Mouse (Mus musculus): ENCODE measurements around the gene Arl8b. TPM values are rescaled to one million over a fixed set of nuclear protein-coding genes. Genes with fewer than 3 reads are reported as not detected.

The Arl8b gene
- polyA plus RNA-seq, 1 experiment from 2014 or later: 105 TPM

DNA sequence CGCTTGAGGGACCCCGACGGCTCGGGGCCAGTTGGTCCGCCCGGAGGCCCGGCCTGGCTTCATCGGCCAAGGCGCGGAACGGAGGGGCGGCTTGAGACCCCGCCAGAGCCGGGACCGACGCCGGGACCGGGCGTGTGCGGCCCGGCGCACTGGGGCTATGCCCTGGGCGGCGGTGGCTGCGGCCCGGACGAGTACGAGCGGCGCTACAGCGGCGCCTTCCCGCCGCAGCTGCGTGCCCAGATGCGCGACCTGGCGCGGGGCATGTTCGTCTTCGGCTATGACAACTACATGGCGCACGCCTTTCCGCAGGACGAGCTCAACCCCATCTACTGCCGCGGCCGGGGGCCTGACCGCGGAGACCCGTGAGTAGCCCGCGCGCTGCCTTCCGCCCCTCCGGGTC, 46.0 kb downstream of the Arl8b start:
- peak; percentile 52; the same call in 1 of the 2 replicates for ATAC-seq

DNA sequence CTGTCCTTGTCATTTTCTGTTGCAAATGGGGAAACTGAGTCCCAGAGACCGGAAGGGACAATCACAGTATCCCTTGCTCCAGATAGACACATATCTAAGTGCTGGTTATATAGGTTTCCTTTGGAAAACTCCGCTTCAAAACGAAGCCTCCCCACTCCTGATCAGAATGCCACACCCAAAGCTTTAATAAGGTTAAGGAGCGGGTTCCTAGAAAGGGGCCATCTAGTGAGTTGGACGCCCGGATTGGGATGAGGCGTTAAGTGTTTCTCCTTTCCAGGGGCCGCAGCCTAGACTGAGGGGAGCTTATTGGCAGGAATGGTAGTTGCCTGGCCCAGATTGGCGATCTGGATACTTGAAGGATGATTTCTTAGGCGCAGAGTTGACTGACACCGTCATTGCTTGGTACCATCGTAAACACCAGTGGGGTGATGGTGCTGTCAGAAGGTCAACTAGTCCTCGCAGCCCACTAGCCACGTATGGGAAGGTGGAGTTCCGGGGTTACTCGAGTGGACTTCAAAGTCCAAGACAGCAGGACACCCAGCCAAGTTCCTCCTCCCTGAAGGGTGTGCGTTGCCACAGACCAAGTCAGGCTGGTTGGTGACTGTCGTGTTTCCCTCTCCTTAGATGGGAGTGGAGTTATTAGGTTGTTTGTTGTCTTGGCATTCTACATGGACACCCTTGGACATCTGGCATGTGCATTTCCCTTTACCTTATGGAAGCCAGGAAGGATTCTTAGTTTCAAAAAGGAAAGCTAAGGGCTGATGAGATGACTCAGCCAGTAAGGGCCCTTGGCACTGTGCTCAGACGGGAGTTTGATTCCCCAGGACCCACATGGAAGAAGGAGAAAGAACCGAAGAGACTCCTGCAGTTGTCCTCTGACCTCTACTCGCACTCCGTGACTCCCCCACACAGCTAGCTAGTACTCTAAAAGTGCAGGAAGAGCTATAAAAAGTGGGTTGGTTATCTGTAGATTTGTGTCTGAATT, 46.8 kb downstream of the Arl8b start:
- 11% methylated on average over 22 of the region's 22 CpGs for WGBS
- ATAC-seq: no peak
- H3K4me1 ChIP-seq (ENCODE audit: control insufficient read depth, insufficient read depth, low read length): peaks cover 23% of the 10 kb centered on the region
- peak overlapping the region; percentile 95 for H3K9ac ChIP-seq (ENCODE audit: low read depth, low read length)
- no peaks in the 10 kb centered on the region for H3K9me3 ChIP-seq (ENCODE audit: control insufficient read depth, low read length)
- H3K36me3 ChIP-seq (ENCODE audit: control insufficient read depth, insufficient read depth, low read length): no peaks in the 10 kb centered on the region
- peak overlapping the region; percentile 81 for H3K4me2 ChIP-seq (ENCODE audit: low read depth, low read length)
- peak overlapping the region; percentile 98 for H3K4me3 ChIP-seq (ENCODE audit: low read length)
- peak overlapping the region; percentile 87 for H3K27ac ChIP-seq (ENCODE audit: low read length)
- no peaks in the 10 kb centered on the region for H3K27me3 ChIP-seq (replicated peaks; ENCODE audit: control insufficient read depth, insufficient read depth, low read length)

More for the DNA sequence above, 46.0 kb downstream of the Arl8b start:
- H3K36me3 ChIP-seq (ENCODE audit: control insufficient read depth, insufficient read depth, low read length): no peaks in the 10 kb centered on the region
- no peaks in the 10 kb centered on the region for H3K27me3 ChIP-seq (replicated peaks; ENCODE audit: control insufficient read depth, insufficient read depth, low read length)
- H3K4me3 ChIP-seq (ENCODE audit: low read length): peak overlapping the region; percentile 98
- WGBS: under 1% methylated on average over 56 of the region's 56 CpGs
- H3K4me2 ChIP-seq (ENCODE audit: low read depth, low read length): peak overlapping the region; percentile 81
- peak overlapping the region; percentile 87 for H3K27ac ChIP-seq (ENCODE audit: low read length)
- peaks cover 23% of the 10 kb centered on the region for H3K4me1 ChIP-seq (ENCODE audit: control insufficient read depth, insufficient read depth, low read length)
- H3K9me3 ChIP-seq (ENCODE audit: control insufficient read depth, low read length): no peaks in the 10 kb centered on the region
- H3K9ac ChIP-seq (ENCODE audit: low read depth, low read length): peak overlapping the region; percentile 95

DNA sequence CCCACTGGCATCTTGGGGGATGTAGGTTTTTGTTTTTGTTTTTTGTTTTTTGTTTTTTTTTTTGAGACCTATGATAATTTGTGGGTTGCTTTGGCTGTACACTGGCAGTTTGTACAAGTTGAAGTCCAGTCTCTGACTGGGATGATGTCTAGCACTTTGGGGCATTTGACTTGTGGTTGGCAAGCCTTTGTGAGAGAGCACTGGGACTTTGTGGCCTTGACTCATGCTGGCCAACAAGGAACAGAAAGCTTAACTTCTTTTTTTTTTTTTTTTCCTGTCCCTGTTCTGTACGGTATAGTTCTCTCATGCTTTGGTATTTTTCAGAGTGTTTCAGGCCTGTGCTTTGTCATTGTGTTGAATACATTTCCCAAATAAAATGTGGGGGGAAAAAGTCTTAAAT, 49.3 kb downstream of the Arl8b start:
- Histone ChIP-seq H3K27ac (ENCODE audit: low read length) (no peak overlapping the region), H3K4me1 (ENCODE audit: control insufficient read depth, insufficient read depth, low read length) (peaks cover 37% of the 10 kb centered on the region), H3K27me3 (replicated peaks; ENCODE audit: control insufficient read depth, insufficient read depth, low read length) (no peaks in the 10 kb centered on the region), H3K9me3 (ENCODE audit: control insufficient read depth, low read length) (no peaks in the 10 kb centered on the region), H3K4me3 (ENCODE audit: low read length) (no peak overlapping the region), H3K36me3 (ENCODE audit: control insufficient read depth, insufficient read depth, low read length) (no peaks in the 10 kb centered on the region), H3K9ac (ENCODE audit: low read depth, low read length) (no peak overlapping the region), H3K4me2 (ENCODE audit: low read depth, low read length) (no peak overlapping the region)
- no peak for ATAC-seq
- WGBS: 63% methylated on average over 1 of the region's 1 CpGs

DNA sequence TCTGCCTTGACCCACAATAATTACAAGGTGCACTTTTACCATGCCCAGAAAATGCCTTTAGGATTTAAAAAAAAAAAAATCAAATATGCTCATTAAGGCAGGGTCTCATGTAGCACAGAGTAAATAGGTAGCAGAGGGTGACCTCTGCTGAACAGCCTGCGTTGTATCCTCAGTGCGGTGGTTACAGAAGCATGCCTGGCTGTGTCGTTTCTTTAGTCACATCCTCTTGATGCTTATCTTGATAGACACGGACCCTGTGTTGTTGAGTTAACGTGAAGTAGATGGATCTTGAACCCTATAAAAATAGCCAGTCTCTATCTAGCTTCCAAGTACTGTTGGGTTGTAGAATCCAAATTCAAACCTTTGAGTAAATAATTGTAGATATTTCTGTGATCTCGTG, 50.1 kb downstream of the Arl8b start:
- Histone ChIP-seq H3K4me3 (ENCODE audit: low read length) (no peak overlapping the region), H3K4me1 (ENCODE audit: control insufficient read depth, insufficient read depth, low read length) (peaks cover 43% of the 10 kb centered on the region), H3K9me3 (ENCODE audit: control insufficient read depth, low read length) (no peaks in the 10 kb centered on the region), H3K27ac (ENCODE audit: low read length) (no peak overlapping the region), H3K36me3 (ENCODE audit: control insufficient read depth, insufficient read depth, low read length) (no peaks in the 10 kb centered on the region), H3K27me3 (replicated peaks; ENCODE audit: control insufficient read depth, insufficient read depth, low read length) (no peaks in the 10 kb centered on the region), H3K9ac (ENCODE audit: low read depth, low read length) (no peak overlapping the region), H3K4me2 (ENCODE audit: low read depth, low read length) (no peak overlapping the region)
- ATAC-seq: no peak
- 45% methylated on average over 6 of the region's 6 CpGs for WGBS

DNA sequence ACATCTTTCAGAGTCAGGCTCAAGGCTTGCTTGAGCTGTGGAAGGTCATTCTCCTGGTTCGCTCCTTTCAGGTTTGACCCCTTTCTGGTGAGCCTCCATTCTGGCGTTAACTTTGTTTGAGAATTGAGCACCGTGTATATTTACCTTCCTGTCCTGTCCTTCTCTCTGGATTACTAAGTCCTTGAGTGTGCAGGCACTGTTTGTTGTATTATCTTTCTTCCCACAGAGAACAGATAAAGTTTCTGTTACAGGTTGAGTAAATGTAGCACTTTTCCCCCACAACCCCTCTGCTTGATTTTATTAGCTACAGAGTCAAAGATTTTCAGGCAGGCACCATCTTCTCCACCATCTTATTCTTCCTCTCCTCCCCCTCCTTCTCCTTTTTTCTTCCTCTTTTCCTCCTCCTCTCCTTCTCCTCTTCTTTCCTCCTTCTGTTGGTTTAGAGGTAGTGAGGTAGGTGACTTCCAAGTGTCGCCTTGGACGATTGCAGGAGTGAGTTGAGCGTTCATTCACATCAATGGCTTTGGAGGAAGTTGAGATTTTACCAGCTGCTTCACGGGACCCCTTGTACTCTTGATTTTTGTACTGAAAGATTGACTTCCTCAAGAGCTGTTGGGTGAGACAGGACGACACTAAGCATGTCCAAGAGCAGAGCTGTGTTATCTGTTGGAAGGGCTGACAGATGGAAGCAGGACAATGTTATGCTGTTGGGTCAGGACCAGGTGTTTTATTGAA, 51.2 kb downstream of the Arl8b start:
- peak; percentile 14; the same call in 1 of the 2 replicates for ATAC-seq
- H3K4me2 ChIP-seq (ENCODE audit: low read depth, low read length): no peak overlapping the region
- no peak overlapping the region for H3K9ac ChIP-seq (ENCODE audit: low read depth, low read length)
- H3K27me3 ChIP-seq (replicated peaks; ENCODE audit: control insufficient read depth, insufficient read depth, low read length): no peaks in the 10 kb centered on the region
- peaks cover 45% of the 10 kb centered on the region for H3K4me1 ChIP-seq (ENCODE audit: control insufficient read depth, insufficient read depth, low read length)
- no peak overlapping the region for H3K4me3 ChIP-seq (ENCODE audit: low read length)
- 56% methylated on average over 8 of the region's 8 CpGs for WGBS
- H3K27ac ChIP-seq (ENCODE audit: low read length): no peak overlapping the region
- no peaks in the 10 kb centered on the region for H3K9me3 ChIP-seq (ENCODE audit: control insufficient read depth, low read length)
- no peaks in the 10 kb centered on the region for H3K36me3 ChIP-seq (ENCODE audit: control insufficient read depth, insufficient read depth, low read length)

DNA sequence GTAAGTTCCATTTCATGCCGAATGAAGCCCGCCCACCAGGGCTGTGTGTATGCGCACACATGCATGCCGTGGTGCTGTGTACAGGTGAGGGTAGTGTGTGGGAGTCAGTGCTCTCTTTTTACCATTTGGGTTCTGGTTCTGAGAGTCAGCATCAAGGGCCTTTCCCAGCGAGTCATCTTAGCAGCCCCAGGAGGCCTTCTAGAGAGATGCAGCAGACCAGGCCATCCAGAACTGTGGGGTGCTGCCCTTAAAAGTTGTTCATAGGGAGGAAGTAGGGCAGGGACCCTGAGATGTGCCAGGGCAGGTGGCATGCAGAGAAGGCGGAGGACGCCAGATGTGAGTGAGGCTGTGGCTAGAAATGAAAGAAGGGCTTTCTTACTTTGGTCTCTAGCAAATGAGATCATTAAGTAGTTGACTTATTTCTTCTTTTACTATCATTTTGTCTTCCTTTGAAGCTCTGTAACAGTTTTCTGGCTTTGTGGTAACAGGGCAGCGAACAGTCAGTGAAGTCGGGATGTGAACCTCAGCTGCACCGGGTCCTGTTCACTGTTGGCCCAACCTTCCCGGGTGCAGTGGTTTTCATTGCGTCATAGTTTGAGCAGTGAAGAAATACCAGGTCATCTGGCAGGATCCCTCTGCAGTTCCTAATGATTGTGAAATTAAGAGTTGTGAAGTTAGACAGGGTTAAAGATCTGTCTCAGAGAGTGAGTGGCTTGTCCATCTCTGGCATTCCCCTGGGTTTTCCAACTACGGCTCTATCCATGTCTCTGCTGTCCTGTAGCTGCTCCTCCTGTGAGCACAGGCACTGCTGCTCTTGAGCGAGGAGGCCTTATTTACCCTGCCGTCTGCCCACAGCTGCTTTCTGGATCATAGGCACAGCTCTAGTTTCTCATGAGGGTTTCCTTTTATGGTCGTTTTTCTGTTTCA, 53.1 kb downstream of the Arl8b start:
- Histone ChIP-seq H3K4me3 (ENCODE audit: low read length) (no peak overlapping the region), H3K9ac (ENCODE audit: low read depth, low read length) (peak overlapping the region; percentile 40; the same call in 1 of the 2 replicates), H3K27me3 (replicated peaks; ENCODE audit: control insufficient read depth, insufficient read depth, low read length) (no peaks in the 10 kb centered on the region), H3K9me3 (ENCODE audit: control insufficient read depth, low read length) (no peaks in the 10 kb centered on the region), H3K36me3 (ENCODE audit: control insufficient read depth, insufficient read depth, low read length) (peaks cover under 1% of the 10 kb centered on the region; the same call in 1 of the 2 replicates), H3K4me2 (ENCODE audit: low read depth, low read length) (no peak overlapping the region), H3K4me1 (ENCODE audit: control insufficient read depth, insufficient read depth, low read length) (peaks cover 35% of the 10 kb centered on the region), H3K27ac (ENCODE audit: low read length) (peak overlapping the region; percentile 7)
- 69% methylated on average over 16 of the region's 16 CpGs for WGBS
- peak; percentile 44 for ATAC-seq

DNA sequence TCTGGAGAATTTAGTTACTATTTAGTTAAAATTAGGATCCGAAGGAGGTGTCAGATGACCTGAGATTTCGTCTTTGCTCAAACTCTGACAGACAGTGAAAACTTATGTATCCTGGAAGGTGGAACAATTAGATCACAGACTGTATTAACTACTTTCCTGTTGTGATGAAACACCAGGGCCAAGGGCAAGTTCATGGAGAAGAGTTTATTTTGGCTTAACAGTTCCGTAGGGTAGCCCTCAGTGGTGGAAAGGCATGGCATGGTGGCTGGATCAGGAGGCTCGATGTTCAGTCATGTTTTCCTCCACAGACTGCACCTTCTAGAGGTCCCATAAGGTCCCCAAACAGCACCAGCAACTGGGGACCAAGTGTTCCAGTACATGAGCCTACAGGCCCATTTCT, 54.2 kb downstream of the Arl8b start:
- Histone ChIP-seq H3K9ac (ENCODE audit: low read depth, low read length) (no peak overlapping the region), H3K36me3 (ENCODE audit: control insufficient read depth, insufficient read depth, low read length) (peaks cover 5% of the 10 kb centered on the region), H3K4me1 (ENCODE audit: control insufficient read depth, insufficient read depth, low read length) (peaks cover 30% of the 10 kb centered on the region), H3K9me3 (ENCODE audit: control insufficient read depth, low read length) (no peaks in the 10 kb centered on the region), H3K27ac (ENCODE audit: low read length) (no peak overlapping the region), H3K4me2 (ENCODE audit: low read depth, low read length) (no peak overlapping the region), H3K4me3 (ENCODE audit: low read length) (no peak overlapping the region), H3K27me3 (replicated peaks; ENCODE audit: control insufficient read depth, insufficient read depth, low read length) (no peaks in the 10 kb centered on the region)
- WGBS: 87% methylated on average over 4 of the region's 4 CpGs
- no peak for ATAC-seq

DNA sequence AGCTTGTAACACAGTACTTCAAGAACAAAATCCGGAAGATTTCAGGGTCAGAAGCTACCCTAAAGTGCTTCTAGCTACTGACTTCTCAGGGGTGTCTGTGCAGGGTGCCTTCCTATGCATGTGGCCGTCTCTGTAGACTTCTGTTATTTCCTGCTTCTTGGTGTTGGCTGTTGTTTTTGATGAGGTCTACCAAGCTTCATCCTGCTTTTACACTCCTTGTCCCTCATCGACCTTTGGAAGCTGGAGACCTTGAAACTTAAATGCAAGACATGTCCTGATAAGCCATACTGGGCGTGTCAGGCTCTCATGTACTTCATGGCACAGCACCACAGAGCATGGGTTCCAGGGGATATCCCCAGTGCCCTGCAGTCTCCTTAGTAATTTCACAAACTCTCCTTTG, 55.1 kb downstream of the Arl8b start:
- no peaks in the 10 kb centered on the region for H3K9me3 ChIP-seq (ENCODE audit: control insufficient read depth, low read length)
- H3K27me3 ChIP-seq (replicated peaks; ENCODE audit: control insufficient read depth, insufficient read depth, low read length): no peaks in the 10 kb centered on the region
- H3K4me3 ChIP-seq (ENCODE audit: low read length): no peak overlapping the region
- ATAC-seq: peak; percentile 76
- H3K4me1 ChIP-seq (ENCODE audit: control insufficient read depth, insufficient read depth, low read length): peaks cover 30% of the 10 kb centered on the region
- H3K27ac ChIP-seq (ENCODE audit: low read length): no peak overlapping the region
- peaks cover 7% of the 10 kb centered on the region for H3K36me3 ChIP-seq (ENCODE audit: control insufficient read depth, insufficient read depth, low read length)
- no peak overlapping the region for H3K9ac ChIP-seq (ENCODE audit: low read depth, low read length)
- WGBS: 70% methylated on average over 4 of the region's 4 CpGs
- no peak overlapping the region for H3K4me2 ChIP-seq (ENCODE audit: low read depth, low read length)

Data from intestine, embryonic 16.5 days (tissue).